Mouse (Mus musculus) hindbrain, postnatal 0 days (tissue): ENCODE results near the gene Itgb1bp1. TPM values are rescaled to one million over a fixed set of nuclear protein-coding genes. Genes with fewer than 3 reads are reported as not detected.

Source experiments
- ATAC-seq: fragments of 200-750 bp; cut with Nextera tagmentation; 2 replicates; pipeline ENCODE4 v1.8.0; 2017; ENCODE audit warnings: mild to moderate bottlenecking, moderate TSS enrichment, moderate library complexity
- DNase-seq: peaks from one replicate; pipeline ENCODE4 v3.0.0-alpha.2; 2015; ENCODE audit warnings: low spot score
- H3K27ac ChIP-seq: fragments of 300-500 bp; sonication (generic); 2 replicates; pipeline ENCODE4 v1.5.1; 2014; ENCODE audit warnings: mild to moderate bottlenecking
- H3K27me3 ChIP-seq: fragments of 300-500 bp; sonication (generic); 2 replicates; pipeline ENCODE4 v1.6.1; 2014; ENCODE audit warnings: low read length, mixed read lengths; ENCODE audit not compliant: insufficient read depth
- H3K36me3 ChIP-seq: fragments of 300-500 bp; sonication (generic); 2 replicates; pipeline ENCODE4 v1.6.1; 2014; ENCODE audit warnings: low read length, mixed read lengths; ENCODE audit not compliant: insufficient read depth
- H3K4me1 ChIP-seq: fragments of 300-500 bp; sonication (generic); 2 replicates; pipeline ENCODE4 v1.6.1; 2014; ENCODE audit warnings: antibody characterized with exemption, low read length, mixed read lengths; ENCODE audit not compliant: insufficient read depth
- H3K4me2 ChIP-seq: fragments of 300-500 bp; sonication (generic); 2 replicates; pipeline ENCODE4 v1.6.1; 2014; ENCODE audit warnings: low read depth, mild to moderate bottlenecking, low read length, moderate library complexity, mixed read lengths
- H3K4me3 ChIP-seq: fragments of 300-500 bp; sonication (generic); 2 replicates; pipeline ENCODE4 v1.5.1; 2014; ENCODE audit warnings: low read length
- H3K9ac ChIP-seq: fragments of 300-500 bp; sonication (generic); replicated peaks from 2 replicates; pipeline ENCODE4 v1.6.1; 2014; ENCODE audit warnings: mild to moderate bottlenecking, low read length, moderate library complexity, mixed read lengths
- H3K9me3 ChIP-seq: fragments of 300-500 bp; sonication (generic); 2 replicates; pipeline ENCODE4 v1.6.1; 2016; ENCODE audit warnings: low read length, mixed read lengths
- CTCF ChIP-seq: IDR thresholded peaks from 2 replicates; pipeline ENCODE4 v1.5.1; 2016; ENCODE audit warnings: antibody characterized with exemption, control low read depth, low read depth
- WGBS: fragments of 180-500 bp; shearing (Covaris S2); extraction: QIAGEN DNeasy Blood & Tissue Kit; methylation state at CpG from one replicate; pipeline ENCODE4 v1.1.7; 2014; 5-methylcytosine and 5-hydroxymethylcytosine counted together
- polyA plus RNA-seq: library from polyadenylated mRNA; unstranded; fragments of >200 nt; fragmentation: Nextera tagmentation; extraction: Ambion mirVana; gene quantifications from 2 replicates; pipeline ENCODE4 v1.2.1, GENCODE M21; 2015
- total RNA-seq: library from RNA; depleted of rRNA; stranded (reverse); fragments of >200 nt; gene quantifications from 2 replicates; pipeline ENCODE4 v1.2.3, GENCODE M21; 2014

Itgb1bp1 gene
- total and polyA plus RNA-seq, 2 experiments from 2014 or later, result 21.1 to 38.5 TPM

GRCm38 (mm10) chr12:21207422-21207821 lies 78.7 kb downstream of the Itgb1bp1 start:
- Histone ChIP-seq H3K27ac (no peak overlapping the region), H3K4me2 (no peak overlapping the region), H3K9me3 (no peaks in the 10 kb centered on the region), H3K36me3 (peaks cover 4% of the 10 kb centered on the region; the same call in 1 of the 2 replicates), H3K4me3 (no peak overlapping the region), H3K9ac (no peak overlapping the region), H3K27me3 (no peaks in the 10 kb centered on the region), H3K4me1 (no peaks in the 10 kb centered on the region; the same call in 1 of the 2 replicates)
- TF ChIP-seq CTCF, result no peak
- DNase-seq (no peak), ATAC-seq (no peak)
- 81% methylated on average over 5 of the region's 5 CpGs for WGBS

- DNase-seq (no peak), ATAC-seq (no peak)
- H3K36me3 ChIP-seq, result peaks cover 4% of the 10 kb centered on the region; the same call in 1 of the 2 replicates
- H3K4me3 ChIP-seq, result no peak overlapping the region
- TF ChIP-seq CTCF, result no peak
- no peak overlapping the region for H3K4me2 ChIP-seq
- H3K4me1 ChIP-seq, result no peaks in the 10 kb centered on the region; the same call in 1 of the 2 replicates
- no peak overlapping the region for H3K9ac ChIP-seq
- no peaks in the 10 kb centered on the region for H3K9me3 ChIP-seq
- no peaks in the 10 kb centered on the region for H3K27me3 ChIP-seq
- H3K27ac ChIP-seq, result no peak overlapping the region
- 96% methylated on average over 4 of the region's 4 CpGs for WGBS
Observed at GRCm38 (mm10) chr12:21205799-21206198, 80.3 kb downstream of the Itgb1bp1 start.

- H3K27ac ChIP-seq, result peak overlapping the region; percentile 32; the same call in 1 of the 2 replicates
- no peak for TF ChIP-seq CTCF
- WGBS, result 18% methylated on average over 11 of the region's 11 CpGs
Observed at GRCm38 (mm10) chr12:21204701-21205312, 81.3 kb downstream of the Itgb1bp1 start.

GRCm38 (mm10) chr12:21201485-21202269 lies 84.4 kb downstream of the Itgb1bp1 start:
- Histone ChIP-seq H3K9ac (no peak overlapping the region), H3K36me3 (peaks cover 4% of the 10 kb centered on the region; the same call in 1 of the 2 replicates), H3K27me3 (no peaks in the 10 kb centered on the region), H3K9me3 (no peaks in the 10 kb centered on the region), H3K4me3 (no peak overlapping the region), H3K4me1 (no peaks in the 10 kb centered on the region), H3K4me2 (no peak overlapping the region), H3K27ac (no peak overlapping the region)
- DNase-seq (no peak), ATAC-seq (no peak)
- 75% methylated on average over 10 of the region's 10 CpGs for WGBS
- no peak for TF ChIP-seq CTCF

More at GRCm38 (mm10) chr12:21204701-21205312, 81.3 kb downstream of the Itgb1bp1 start:
- H3K27me3 ChIP-seq, result no peaks in the 10 kb centered on the region
- no peak overlapping the region for H3K4me2 ChIP-seq
- DNase-seq (peak; percentile 62), ATAC-seq (peak; percentile 76)
- peaks cover 4% of the 10 kb centered on the region; the same call in 1 of the 2 replicates for H3K36me3 ChIP-seq
- H3K9ac ChIP-seq, result no peak overlapping the region
- H3K4me1 ChIP-seq, result no peaks in the 10 kb centered on the region; the same call in 1 of the 2 replicates
- H3K9me3 ChIP-seq, result no peaks in the 10 kb centered on the region
- H3K4me3 ChIP-seq, result no peak overlapping the region

DNA sequence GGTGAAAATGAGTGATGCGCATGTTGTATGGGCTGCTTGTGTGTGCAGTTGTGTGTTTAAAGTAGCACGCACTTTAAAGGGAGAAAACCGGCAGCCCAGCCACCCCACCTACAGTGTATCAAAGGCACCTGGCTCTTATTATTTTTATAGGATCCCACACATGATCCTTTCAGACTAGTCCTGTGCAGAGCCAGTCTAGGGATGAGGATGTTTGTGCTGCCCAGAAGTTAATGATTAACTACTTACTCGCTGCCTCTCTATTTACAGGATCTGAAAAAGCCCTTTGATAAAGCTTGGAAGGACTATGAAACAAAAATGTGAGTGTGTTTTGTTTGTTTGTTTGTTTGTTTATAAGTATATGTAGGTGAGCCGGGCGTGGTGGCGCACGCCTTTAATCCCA lies 85.5 kb downstream of the Itgb1bp1 start:
- DNase-seq (no peak), ATAC-seq (no peak)
- H3K27me3 ChIP-seq, result no peaks in the 10 kb centered on the region
- WGBS, result 94% methylated on average over 8 of the region's 8 CpGs
- no peaks in the 10 kb centered on the region for H3K9me3 ChIP-seq
- H3K4me3 ChIP-seq, result no peak overlapping the region
- no peak overlapping the region for H3K9ac ChIP-seq
- H3K36me3 ChIP-seq, result peaks cover 4% of the 10 kb centered on the region; the same call in 1 of the 2 replicates
- no peak for TF ChIP-seq CTCF
- H3K4me2 ChIP-seq, result no peak overlapping the region
- H3K4me1 ChIP-seq, result no peaks in the 10 kb centered on the region
- H3K27ac ChIP-seq, result no peak overlapping the region

GRCm38 (mm10) chr12:21196420-21196819 lies 89.7 kb downstream of the Itgb1bp1 start:
- H3K9me3 ChIP-seq, result no peaks in the 10 kb centered on the region
- no peaks in the 10 kb centered on the region; the same call in 1 of the 2 replicates for H3K36me3 ChIP-seq
- no peak for TF ChIP-seq CTCF
- H3K27me3 ChIP-seq, result no peaks in the 10 kb centered on the region
- no peak overlapping the region for H3K4me3 ChIP-seq
- H3K9ac ChIP-seq, result no peak overlapping the region
- no peak for DNase-seq
- ATAC-seq, result no peak
- 83% methylated on average over 4 of the region's 4 CpGs for WGBS
- no peak overlapping the region for H3K27ac ChIP-seq
- no peaks in the 10 kb centered on the region for H3K4me1 ChIP-seq
- no peak overlapping the region for H3K4me2 ChIP-seq
